Mouse (Mus musculus) CH12.LX (cell line): ENCODE results near the gene Micu2. TPM values are rescaled to one million over a fixed set of nuclear protein-coding genes. Genes with fewer than 3 reads are reported as not detected.

Source experiments
- DNase-seq: peaks from one replicate; pipeline ENCODE4 v3.0.0-alpha.2; 2013; ENCODE audit errors: extremely low read depth
- H3K27ac ChIP-seq: 2 replicates; pipeline ENCODE4 v1.5.1; 2012; ENCODE audit warnings: low read depth, mild to moderate bottlenecking, control low read depth, moderate library complexity; ENCODE audit not compliant: insufficient read depth
- H3K27me3 ChIP-seq: replicated peaks from 2 replicates; pipeline ENCODE3; 2012; ENCODE audit warnings: inconsistent platforms
- H3K36me3 ChIP-seq, 2 experiments: replicated peaks in 1 of 2; 2 replicates each; pipeline versions ENCODE3 to v1.6.1; 2012; ENCODE audit warnings: inconsistent platforms in 1 of 2, low read length in 1 of 2, mild to moderate bottlenecking in 1 of 2, mixed read lengths in 1 of 2, moderate library complexity in 1 of 2; ENCODE audit not compliant: control insufficient read depth in 1 of 2, insufficient read depth in 1 of 2
- H3K4me1 ChIP-seq, 2 experiments: 2 replicates each; pipeline ENCODE4 v1.6.1; 2012; ENCODE audit warnings: inconsistent platforms in 1 of 2, moderate library complexity in 1 of 2; ENCODE audit not compliant: insufficient read depth in 2 of 2, control insufficient read depth in 1 of 2
- H3K4me2 ChIP-seq: 2 replicates; pipeline ENCODE4 v1.6.1; 2012; ENCODE audit warnings: low read depth, mild to moderate bottlenecking, control low read depth; ENCODE audit not compliant: poor library complexity, insufficient read depth, severe bottlenecking
- H3K4me3 ChIP-seq, 3 experiments: fragments of 150-350 bp in 1 of 3; sonication (generic) in 1 of 3; replicated peaks in 1 of 3; 2 replicates each; pipeline versions ENCODE3 to v1.5.1; 2011 to 2012; ENCODE audit warnings: low read depth in 2 of 3, low read length in 2 of 3, mild to moderate bottlenecking in 2 of 3, moderate library complexity in 2 of 3, control low read depth in 1 of 3, improper control_type of control experiment in 1 of 3, inconsistent platforms in 1 of 3, mixed read lengths in 1 of 3; ENCODE audit not compliant: poor library complexity in 1 of 3
- H3K79me2 ChIP-seq: replicated peaks from 2 replicates; pipeline ENCODE4 v1.6.1; 2012; ENCODE audit warnings: mild to moderate bottlenecking, moderate library complexity; ENCODE audit not compliant: control insufficient read depth, poor library complexity, insufficient read depth, severe bottlenecking; ENCODE audit errors: extremely low read depth
- H3K9ac ChIP-seq: 2 replicates; pipeline ENCODE4 v1.6.1; 2012; ENCODE audit warnings: low read depth, mild to moderate bottlenecking, control low read depth, moderate library complexity; ENCODE audit not compliant: insufficient read depth
- H3K9me3 ChIP-seq: replicated peaks from 2 replicates; pipeline ENCODE3; 2012; ENCODE audit warnings: low read length, inconsistent platforms, mixed read lengths
- BHLHE40 ChIP-seq: IDR thresholded peaks from 2 replicates; pipeline ENCODE4 v1.6.1; 2011; ENCODE audit warnings: mild to moderate bottlenecking, low read depth, low read length, improper control_type of control experiment
- CHD1 ChIP-seq: IDR thresholded peaks from 2 replicates; pipeline ENCODE4 v1.6.1; 2012; ENCODE audit warnings: low read depth, low read length, improper control_type of control experiment, inconsistent platforms
- EP300 ChIP-seq: IDR thresholded peaks from 2 replicates; pipeline ENCODE4 v1.6.1; 2011; ENCODE audit warnings: low read length, improper control_type of control experiment
- ETS1 ChIP-seq: conservative IDR thresholded peaks from 2 replicates; pipeline ENCODE4 v1.6.1; 2012; ENCODE audit warnings: low read depth, mild to moderate bottlenecking, inconsistent platforms, low read length, improper control_type of control experiment, moderate library complexity
- GABPA ChIP-seq: IDR thresholded peaks from 2 replicates; pipeline ENCODE4 v1.6.1; 2012; ENCODE audit warnings: low read depth, low read length, improper control_type of control experiment, inconsistent platforms; ENCODE audit not compliant: insufficient replicate concordance
- HCFC1 ChIP-seq: IDR thresholded peaks from 2 replicates; pipeline ENCODE4 v1.6.1; 2012; ENCODE audit warnings: low read depth, mild to moderate bottlenecking, inconsistent platforms, low read length, improper control_type of control experiment
- MAFK ChIP-seq: IDR thresholded peaks from 2 replicates; pipeline ENCODE4 v1.6.1; 2011; ENCODE audit warnings: low read length, improper control_type of control experiment; ENCODE audit not compliant: insufficient replicate concordance
- MAX ChIP-seq: IDR thresholded peaks from 2 replicates; pipeline ENCODE4 v1.6.1; 2011; ENCODE audit warnings: low read length, improper control_type of control experiment
- MAZ ChIP-seq: IDR thresholded peaks from 2 replicates; pipeline ENCODE4 v1.6.1; 2012; ENCODE audit warnings: low read depth, mild to moderate bottlenecking, inconsistent platforms, low read length, improper control_type of control experiment, moderate library complexity
- POLR2A ChIP-seq: IDR thresholded peaks from 2 replicates; pipeline ENCODE4 v1.6.1; 2011; ENCODE audit warnings: low read depth, mild to moderate bottlenecking, improper control_type of control experiment, low read length
- POLR2AphosphoS2 ChIP-seq: IDR thresholded peaks from 2 replicates; pipeline ENCODE4 v1.6.1; 2011; ENCODE audit warnings: low read depth, low read length, improper control_type of control experiment
- SIN3A ChIP-seq: IDR thresholded peaks from 2 replicates; pipeline ENCODE4 v1.6.1; 2012; ENCODE audit warnings: low read length, improper control_type of control experiment, inconsistent platforms
- SMC3 ChIP-seq: IDR thresholded peaks from 2 replicates; pipeline ENCODE4 v1.6.1; 2011; ENCODE audit warnings: low read depth, low read length, improper control_type of control experiment
- USF1 ChIP-seq: IDR thresholded peaks from 2 replicates; pipeline ENCODE4 v1.6.1; 2014; ENCODE audit warnings: low read depth, mild to moderate bottlenecking, inconsistent platforms, low read length, improper control_type of control experiment
- ZC3H11A ChIP-seq: IDR thresholded peaks from 2 replicates; pipeline ENCODE4 v1.6.1; 2012; ENCODE audit warnings: low read depth, mild to moderate bottlenecking, inconsistent platforms, low read length, improper control_type of control experiment
- dilution Hi-C: fragments of 300-500 bp; cut with MboI; formaldehyde crosslinking; loops from 2 replicates; pipeline ENCODE4 v1.14.3; 2020; ENCODE audit warnings: low sequenced_read_pairs; ENCODE audit not compliant: extremely low pct_unique_long_range_greater_than_20kb, extremely low pct_ligation_motif_present
- in situ Hi-C: fragments of 300-500 bp; cut with MboI; formaldehyde crosslinking; loops from 3 replicates; pipeline ENCODE4 v1.14.3; 2019; ENCODE audit warnings: low sequenced_read_pairs, low pct_ligation_motif_present, low pct_unique_long_range_greater_than_20kb, mixed read lengths
- polyA plus RNA-seq: library from polyadenylated mRNA; unstranded; fragments of >175 nt; gene quantifications from 2 replicates; pipeline ENCODE4 v1.2.1, GENCODE M21; 2012; ENCODE audit warnings: low read depth; ENCODE audit not compliant: insufficient read length
- total RNA-seq, 2 experiments: library from RNA; depleted of rRNA; stranded (reverse); fragments of 300-350 nt in 1 of 2; fragments of >200 nt in 1 of 2; gene quantifications; 2 replicates each; pipeline ENCODE4 v1.2.3; 2012 to 2014

Micu2 gene
- total and polyA plus RNA-seq, 3 experiments = 39.8 to 62.5 (median 52.7) TPM

DNA sequence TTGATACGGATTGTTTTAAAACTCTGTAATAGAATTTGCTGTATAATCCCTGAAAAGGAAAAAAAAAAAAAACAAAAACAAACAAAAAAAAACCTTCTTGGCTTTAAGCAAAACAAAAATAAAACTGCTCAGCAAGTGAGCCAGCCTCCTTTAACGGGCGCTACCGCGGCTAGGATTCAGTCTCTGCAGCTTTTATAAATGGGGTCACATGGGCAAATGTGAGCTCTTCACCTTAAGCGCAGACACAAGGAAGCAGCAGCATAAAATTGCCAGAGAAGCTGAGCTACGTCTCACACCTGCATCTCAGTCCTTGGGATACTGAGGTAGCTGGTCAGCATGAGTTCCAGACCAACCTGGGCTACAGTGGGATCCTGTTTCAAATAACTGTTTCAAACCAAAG, 16.6 kb downstream of the Micu2 start:
- H3K79me2 ChIP-seq = no peaks in the 10 kb centered on the region
- no peak overlapping the region for H3K9ac ChIP-seq
- peaks cover 0 to 14% of the 10 kb centered on the region in 2 experiments; a peak in 1 of 4 replicates for H3K4me1 ChIP-seq
- H3K36me3 ChIP-seq = peaks cover 4 to 42% of the 10 kb centered on the region in 2 experiments
- in situ Hi-C loops (no loop called here), dilution Hi-C loops (no loop called here)
- no peak for TF ChIP-seq SIN3A
- H3K27ac ChIP-seq = no peak overlapping the region
- no peak overlapping the region for H3K4me2 ChIP-seq
- DNase-seq = no peak
- H3K9me3 ChIP-seq = no peaks in the 10 kb centered on the region
- no peak overlapping the region for H3K4me3 ChIP-seq
- no peaks in the 10 kb centered on the region for H3K27me3 ChIP-seq

DNA sequence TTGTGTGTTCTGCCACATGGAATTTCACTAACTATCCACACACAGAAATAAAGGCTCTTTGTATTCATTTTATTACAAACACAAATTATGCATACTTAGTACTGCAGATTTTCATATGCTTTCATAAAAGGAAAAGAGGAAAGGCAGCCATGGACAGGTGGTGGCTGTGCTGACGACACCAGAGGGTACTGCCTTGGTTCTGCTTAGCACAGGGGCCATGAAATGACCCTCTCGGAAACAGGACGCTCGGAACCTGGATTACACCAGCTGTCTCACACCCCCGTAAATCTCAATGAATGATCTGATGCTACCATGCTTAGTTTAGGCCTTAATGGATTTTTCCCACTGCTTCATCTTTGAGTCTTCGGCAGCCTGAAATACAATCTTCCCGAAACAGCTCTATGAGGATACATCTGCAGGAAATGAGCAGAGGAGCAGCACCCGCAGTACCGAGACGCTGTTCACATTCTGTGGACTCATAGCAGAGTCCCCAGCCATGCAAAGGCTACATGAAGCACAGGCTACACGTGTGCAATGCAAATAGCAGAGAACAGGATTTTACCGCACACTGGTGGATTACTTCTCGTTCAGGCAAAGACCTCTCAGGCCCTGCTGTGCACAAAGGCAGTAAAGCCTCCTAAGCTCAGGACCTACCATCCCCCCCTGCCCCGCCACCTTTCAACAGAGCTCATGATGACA, 17.2 kb downstream of the Micu2 start:
- Histone ChIP-seq H3K4me1 (peaks cover 0 to 14% of the 10 kb centered on the region in 2 experiments; a peak in 1 of 4 replicates), H3K36me3 (peaks cover 0 to 38% of the 10 kb centered on the region in 2 experiments), H3K79me2 (no peaks in the 10 kb centered on the region), H3K9me3 (no peaks in the 10 kb centered on the region), H3K9ac (no peak overlapping the region), H3K27me3 (no peaks in the 10 kb centered on the region), H3K27ac (no peak overlapping the region)
- dilution Hi-C loops = no loop called here
- in situ Hi-C loops = no loop called here
- DNase-seq = no peak
- TF ChIP-seq EP300 (no peak), BHLHE40 (no peak), USF1 (no peak), MAZ (no peak), SMC3 (no peak), MAFK (no peak), POLR2A (no peak), ZC3H11A (no peak), MAX (no peak), POLR2AphosphoS2 (no peak), GABPA (no peak), HCFC1 (no peak), ETS1 (no peak), CHD1 (no peak)
- TF ChIP-seq, all 38 proteins: peak for 0
- Histone ChIP-seq H3K4me3 (no peak overlapping the region), H3K4me2 (no peak overlapping the region)
